Mouse (Mus musculus) liver, adult (tissue): ENCODE results near the gene Grm7.

Source experiments
- GATA4 ChIP-seq: IDR thresholded peaks from 2 replicates; pipeline ENCODE4 v1.6.1; 2014; ENCODE audit warnings: mild to moderate bottlenecking, low read length; ENCODE audit not compliant: insufficient replicate concordance

Grm7 gene

GRCm38 (mm10) chr6:110776046-110776445 is 130.7 kb downstream of the Grm7 start:
- no peak for TF ChIP-seq GATA4

- TF ChIP-seq GATA4, result no peak
Measured at GRCm38 (mm10) chr6:110785497-110785928, 140.1 kb downstream of the Grm7 start.

- TF ChIP-seq GATA4, result no peak
Measured at GRCm38 (mm10) chr6:110792696-110793095, 147.3 kb downstream of the Grm7 start.

GRCm38 (mm10) chr6:110807481-110807880 is 162.1 kb downstream of the Grm7 start:
- TF ChIP-seq GATA4, result no peak

GRCm38 (mm10) chr6:110812214-110812613 is 166.8 kb downstream of the Grm7 start:
- TF ChIP-seq GATA4, result no peak

GRCm38 (mm10) chr6:110818236-110818635 is 172.9 kb downstream of the Grm7 start:
- TF ChIP-seq GATA4, result no peak

GRCm38 (mm10) chr6:110868311-110868710 is 222.9 kb downstream of the Grm7 start:
- no peak for TF ChIP-seq GATA4

GRCm38 (mm10) chr6:110982013-110982412 is 336.6 kb downstream of the Grm7 start:
- no peak for TF ChIP-seq GATA4

- TF ChIP-seq GATA4, result no peak
Measured at GRCm38 (mm10) chr6:111039099-111039498, 393.7 kb downstream of the Grm7 start.

GRCm38 (mm10) chr6:111045896-111046295 is 400.5 kb downstream of the Grm7 start:
- no peak for TF ChIP-seq GATA4

- TF ChIP-seq GATA4, result no peak
Measured at GRCm38 (mm10) chr6:111049247-111049646, 403.9 kb downstream of the Grm7 start.

GRCm38 (mm10) chr6:111054001-111054975 is 408.9 kb downstream of the Grm7 start:
- TF ChIP-seq GATA4, result no peak

GRCm38 (mm10) chr6:111057798-111058197 is 412.4 kb downstream of the Grm7 start:
- TF ChIP-seq GATA4, result no peak

- TF ChIP-seq GATA4, result no peak
Measured at GRCm38 (mm10) chr6:111060004-111060403, 414.6 kb downstream of the Grm7 start.

- no peak for TF ChIP-seq GATA4
Measured at GRCm38 (mm10) chr6:111084569-111084968, 439.2 kb downstream of the Grm7 start.

- TF ChIP-seq GATA4, result no peak
Measured at GRCm38 (mm10) chr6:111094818-111095217, 449.4 kb downstream of the Grm7 start.
